Mouse (Mus musculus): Measurements from ENCODE around the gene Ypel2.
"Not testable (repeated sequence)": the region's sequence is repeated elsewhere in the genome, so short reads cannot be mapped to it uniquely, and the experiment has no call there.

The Ypel2 gene

GRCm38 (mm10) chr11:86993041-86994037 lies at the start of gene Ypel2:
TSS of gene Ypel2 (minus strand) at chr11:86993707.
- DNase-seq (ENCODE audit: low spot score), result peak; percentile 86

- DNase-seq (ENCODE audit: low spot score), result no peak
Observed at GRCm38 (mm10) chr11:87043052-87043451, 49.5 kb upstream of the Ypel2 start.

DNA sequence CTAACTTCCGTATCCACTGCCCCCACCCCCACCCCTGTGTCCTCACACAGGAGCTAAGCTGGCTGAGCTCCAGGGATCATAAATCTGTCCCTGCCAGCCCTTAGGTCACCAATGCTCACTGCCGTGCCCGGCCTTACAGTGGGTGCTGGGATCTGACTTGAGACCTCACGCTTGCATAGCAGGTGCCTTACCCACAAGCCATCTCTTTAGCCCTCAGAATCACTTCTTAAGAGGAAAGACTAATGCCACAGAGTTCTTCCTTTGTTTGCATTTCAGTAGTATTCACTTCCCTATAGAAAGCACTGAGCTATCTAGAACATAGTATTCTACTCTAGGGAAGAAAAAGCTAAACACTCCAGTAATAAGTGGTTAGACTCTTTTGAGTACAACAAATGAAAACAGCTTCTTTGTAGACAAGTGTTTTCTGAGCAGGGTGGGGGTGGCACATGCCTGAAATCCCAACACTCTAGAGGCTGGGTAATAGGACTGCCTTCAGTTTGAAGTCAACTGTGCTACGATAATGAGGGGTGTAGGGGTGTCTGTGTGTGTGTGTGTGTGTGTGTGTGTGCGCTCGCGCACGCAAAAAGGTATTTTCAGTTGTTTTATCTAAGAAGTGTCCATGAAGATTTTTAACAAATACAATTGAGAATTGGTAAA lies 45.9 kb upstream of the Ypel2 start:
- DNase-seq (ENCODE audit: low spot score), result no peak

DNA sequence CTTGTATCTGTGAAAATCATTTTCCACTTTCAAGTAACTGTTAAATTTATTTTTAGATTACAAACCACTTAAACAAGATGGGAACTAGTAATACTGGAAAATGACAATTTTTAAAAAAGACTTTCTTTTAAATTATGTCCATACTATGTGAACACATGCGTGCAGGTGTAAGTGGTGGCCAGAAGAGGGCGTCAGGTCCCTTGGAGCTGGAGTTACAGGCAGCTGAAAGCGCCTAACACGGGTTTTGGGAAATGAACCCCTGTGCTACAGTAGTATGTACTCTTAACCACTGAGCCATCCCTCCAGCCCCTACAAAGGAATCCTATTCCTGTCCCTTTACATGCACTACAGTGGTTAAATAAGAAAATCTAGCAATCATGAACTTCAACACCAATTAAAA lies 42.7 kb upstream of the Ypel2 start:
- no peak for DNase-seq (ENCODE audit: low spot score)

GRCm38 (mm10) chr11:87028212-87028611 lies 34.7 kb upstream of the Ypel2 start:
- no peak for DNase-seq (ENCODE audit: low spot score)

- no peak for DNase-seq (ENCODE audit: low spot score)
Observed at GRCm38 (mm10) chr11:87026096-87026875, 32.8 kb upstream of the Ypel2 start.

- DNase-seq (ENCODE audit: low spot score), result no peak
Observed at GRCm38 (mm10) chr11:87025351-87025750, 31.8 kb upstream of the Ypel2 start.

GRCm38 (mm10) chr11:87023240-87023639 lies 29.7 kb upstream of the Ypel2 start:
- DNase-seq (ENCODE audit: low spot score), result not testable (repeated sequence)

- DNase-seq (ENCODE audit: low spot score), result no peak
Observed at GRCm38 (mm10) chr11:87022765-87023164, 29.3 kb upstream of the Ypel2 start.

GRCm38 (mm10) chr11:87021551-87021950 lies 28.0 kb upstream of the Ypel2 start:
- DNase-seq (ENCODE audit: low spot score), result no peak

- no peak for DNase-seq (ENCODE audit: low spot score)
Observed at GRCm38 (mm10) chr11:87020449-87020848, 26.9 kb upstream of the Ypel2 start.

DNA sequence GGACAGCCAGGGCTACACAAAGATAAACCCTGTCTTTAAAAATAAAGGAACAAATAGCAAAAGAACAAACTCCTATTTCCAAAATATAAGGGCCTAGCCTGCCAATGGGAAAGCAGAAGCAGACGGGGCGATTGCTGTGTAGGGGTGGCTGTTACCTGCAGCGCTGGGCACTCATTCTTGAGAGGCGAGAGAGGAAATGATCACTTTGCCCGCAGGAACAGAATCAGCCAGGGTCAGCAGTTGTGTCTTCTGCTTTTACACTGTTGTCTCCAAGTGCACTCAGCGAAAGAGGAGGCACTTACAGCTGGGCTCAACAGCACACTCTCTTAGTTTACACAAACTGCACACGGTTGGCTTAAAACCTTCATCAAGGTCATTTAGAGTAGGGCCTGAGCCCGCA lies 25.9 kb upstream of the Ypel2 start:
- DNase-seq (ENCODE audit: low spot score), result no peak

- DNase-seq (ENCODE audit: low spot score), result no peak
Observed at GRCm38 (mm10) chr11:87018081-87018480, 24.6 kb upstream of the Ypel2 start.

- DNase-seq (ENCODE audit: low spot score), result no peak
Observed at GRCm38 (mm10) chr11:87015691-87016090, 22.2 kb upstream of the Ypel2 start.

DNA sequence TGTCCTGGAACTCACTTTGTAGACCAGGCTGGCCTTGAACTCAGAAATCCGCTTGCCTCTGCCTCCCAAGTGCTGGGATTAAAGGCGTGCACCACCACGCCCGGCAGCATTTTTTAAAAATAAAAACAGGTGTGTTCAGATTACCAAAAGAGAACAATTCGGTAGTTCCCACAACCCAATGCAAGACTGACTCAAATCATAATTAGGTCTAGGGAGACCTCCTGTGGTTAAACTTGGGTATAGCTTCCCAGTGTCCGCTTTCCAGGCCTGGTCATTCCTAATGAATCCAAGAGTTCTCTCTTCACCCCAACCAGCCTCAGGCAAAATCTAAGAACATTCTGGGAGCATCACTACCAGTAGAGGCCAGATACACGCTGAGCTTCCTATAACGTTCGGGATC lies 17.0 kb upstream of the Ypel2 start:
- DNase-seq (ENCODE audit: low spot score), result peak; percentile 19

DNA sequence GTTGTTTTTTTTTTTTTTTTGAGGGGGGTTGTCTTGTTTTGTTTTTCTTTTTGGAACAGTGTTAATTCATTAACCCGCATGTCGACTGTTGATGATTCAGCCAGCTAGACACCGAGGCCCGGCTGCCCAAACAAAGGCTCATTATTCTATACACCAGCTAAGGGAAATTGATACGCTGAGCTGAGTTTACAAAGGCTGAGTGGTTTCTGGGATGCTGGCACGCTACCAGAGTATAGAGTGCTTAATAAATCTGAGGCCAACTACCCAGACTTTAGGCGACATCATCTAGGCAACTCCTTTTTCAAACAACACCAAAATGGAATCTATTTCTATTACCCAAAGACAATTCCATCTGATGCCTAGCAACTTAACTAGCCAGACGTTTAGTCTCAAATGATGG lies 13.9 kb upstream of the Ypel2 start:
- DNase-seq (ENCODE audit: low spot score), result no peak

DNA sequence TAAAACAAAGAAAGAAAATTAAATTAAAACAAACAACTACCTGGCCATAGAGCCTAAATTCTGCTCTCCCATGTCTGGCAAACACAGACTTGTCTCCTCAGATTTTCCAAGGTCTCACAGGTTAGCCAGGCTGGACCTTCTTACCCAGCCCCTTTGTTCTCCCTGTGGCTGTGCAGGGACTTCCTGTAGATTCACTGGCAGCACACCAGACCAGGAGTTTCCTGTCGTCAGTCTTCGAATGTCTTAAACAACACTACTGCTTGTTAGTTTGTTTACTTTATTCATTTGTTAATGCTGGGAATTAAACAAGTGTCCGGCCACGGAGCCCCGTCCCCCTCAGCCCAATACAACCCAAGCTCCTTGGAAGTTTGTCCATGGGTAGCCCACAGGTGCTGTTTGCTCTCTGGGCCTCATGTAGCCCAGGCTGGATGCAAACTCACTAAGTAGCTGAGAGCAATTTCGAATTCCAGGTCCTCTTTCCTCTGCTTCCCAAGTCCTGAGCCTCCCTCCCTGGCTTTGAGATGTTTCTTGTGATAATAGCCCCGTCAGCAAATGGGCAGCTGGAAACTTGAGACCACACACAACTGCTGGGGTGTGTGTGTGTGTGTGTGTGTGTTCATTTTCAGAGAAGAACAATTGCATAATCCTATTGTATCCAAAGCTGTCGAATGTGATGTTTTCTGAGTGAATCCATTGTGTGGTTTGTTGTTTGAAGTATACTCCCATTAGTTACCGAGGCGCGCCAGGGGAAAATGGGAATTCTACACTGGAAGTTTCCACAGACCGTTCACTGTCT lies 11.7 kb upstream of the Ypel2 start:
- DNase-seq (ENCODE audit: low spot score), result no peak

GRCm38 (mm10) chr11:87002078-87002829 lies 8.7 kb upstream of the Ypel2 start:
- no peak for DNase-seq (ENCODE audit: low spot score)

DNA sequence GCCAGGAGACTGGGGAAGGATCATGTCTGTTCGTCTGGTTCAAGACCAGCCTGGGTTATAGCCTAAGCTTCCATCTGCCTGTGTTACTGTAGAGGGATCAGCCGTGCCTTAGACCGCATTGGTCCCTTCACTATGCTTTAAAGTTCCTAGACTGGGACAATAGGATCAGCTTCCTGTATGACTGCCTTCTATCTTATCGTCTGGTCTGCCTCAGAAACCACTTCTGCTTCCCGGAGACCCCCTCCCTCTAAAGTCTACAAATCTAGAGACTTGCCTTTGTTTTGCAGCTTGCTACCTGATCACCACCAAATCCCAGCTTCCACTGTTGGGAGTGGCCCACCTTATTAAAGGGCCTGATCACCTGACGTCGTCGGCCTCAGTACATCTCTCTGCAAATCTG lies 7.7 kb upstream of the Ypel2 start:
- no peak for DNase-seq (ENCODE audit: low spot score)

- DNase-seq (ENCODE audit: low spot score), result no peak
Observed at GRCm38 (mm10) chr11:86996266-86996665, 2.8 kb upstream of the Ypel2 start.

Data from urinary bladder, postnatal 25 days (tissue).